ENCODE assay signal across 10 mouse cellular contexts in the genomic region with DNA sequence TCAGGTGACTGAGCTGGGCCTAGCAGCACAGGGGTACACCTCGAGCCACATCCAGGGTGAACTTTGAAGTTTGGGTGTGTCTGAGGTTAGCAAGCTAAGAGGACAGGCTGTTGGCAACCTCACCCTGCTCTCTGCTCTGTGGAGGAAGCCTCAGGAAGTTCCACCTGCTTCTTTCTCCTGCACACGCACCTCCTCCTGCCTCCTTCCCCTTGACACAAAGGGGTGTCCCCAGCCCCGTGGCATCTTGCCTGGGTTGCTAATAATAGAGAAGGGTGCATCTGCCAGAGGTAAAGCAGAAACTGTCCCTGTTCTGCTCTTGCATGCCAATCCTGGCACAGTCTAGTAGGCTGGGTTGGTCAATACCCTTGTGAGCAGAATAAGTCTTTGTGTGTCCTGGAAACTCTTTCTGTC.
DNase-seq lines count a peak whose midpoint lies in the region; ATAC-seq lines count a peak whose summit lies in the region.
"Had no signal": no experiment of that assay in that cellular context is flagged by ENCODE, and none has a peak within 500 bp of the region (broad histone marks: within the 10 kb centered on the region; RNA-seq: fewer than 3 reads in every experiment).

No protein-coding gene starts in this region.

- peak; percentile 72 for DNase-seq in kidney, adult 9 months
- peak; percentile 71 for DNase-seq in cerebellum, adult 11-12 months
- DNase-seq in heart, postnatal 36 days: peak; percentile 66 to 68
- peak; percentile 84 for DNase-seq in skeletal muscle tissue, adult 2 months (ENCODE audit: low read depth, low spot score)
- no peak for DNase-seq in right cerebral cortex, postnatal 14 days
- DNase-seq in urinary bladder, postnatal 10 days (ENCODE audit: low spot score): no peak

- H3K4me1 ChIP-seq in kidney, embryonic 16.5 days (ENCODE audit: insufficient read depth, low read length): peaks cover 17% of the 10 kb centered on the region
- peaks cover 17% of the 10 kb centered on the region for H3K4me1 ChIP-seq in forebrain, embryonic 13.5 days

- no peaks in the 10 kb centered on the region for H3K27me3 ChIP-seq in kidney, embryonic 16.5 days (ENCODE audit: insufficient read depth, low read length)
- H3K27me3 ChIP-seq in forebrain, embryonic 13.5 days: no peaks in the 10 kb centered on the region
- H3K27me3 ChIP-seq: neural tube, embryonic 13.5 days; Patski had no signal

- H3K4me2 ChIP-seq in kidney, embryonic 16.5 days (replicated peaks; ENCODE audit: low read depth, low read length): no peak overlapping the region
- no peak overlapping the region for H3K4me2 ChIP-seq in forebrain, embryonic 13.5 days
- H3K4me2 ChIP-seq: neural tube, embryonic 13.5 days had no signal

- no peak overlapping the region for H3K9ac ChIP-seq in kidney, embryonic 16.5 days (replicated peaks; ENCODE audit: low read length)
- no peak overlapping the region for H3K9ac ChIP-seq in forebrain, embryonic 13.5 days
- H3K9ac ChIP-seq: neural tube, embryonic 13.5 days had no signal

- H3K4me3 ChIP-seq in kidney, embryonic 16.5 days (ENCODE audit: low read length): no peak overlapping the region
- no peak overlapping the region for H3K4me3 ChIP-seq in forebrain, embryonic 13.5 days
- H3K4me3 ChIP-seq: neural tube, embryonic 13.5 days had no signal

- H3K36me3 ChIP-seq in kidney, embryonic 16.5 days (ENCODE audit: insufficient read depth, low read length): no peaks in the 10 kb centered on the region
- H3K36me3 ChIP-seq in forebrain, embryonic 13.5 days (ENCODE audit: poor library complexity, severe bottlenecking): no peaks in the 10 kb centered on the region
- H3K36me3 ChIP-seq: neural tube, embryonic 13.5 days had no signal

- no peak overlapping the region for H3K27ac ChIP-seq in kidney, embryonic 16.5 days (ENCODE audit: low read length)
- no peak overlapping the region for H3K27ac ChIP-seq in forebrain, embryonic 13.5 days
- H3K27ac ChIP-seq: neural tube, embryonic 13.5 days had no signal

- intact Hi-C loops in heart, postnatal 36 days (cut with DNase I): no loop called here

- no peak for ATAC-seq in kidney, embryonic 16.5 days (ENCODE audit: low FRiP score, low TSS enrichment)
- no peak for ATAC-seq in forebrain, embryonic 13.5 days
- ATAC-seq: Patski had no signal

- WGBS in kidney, embryonic 16.5 days: 77% methylated on average over 3 of the region's 3 CpGs
- WGBS in forebrain, embryonic 13.5 days: 67% methylated on average over 3 of the region's 3 CpGs

- H3K9me3 ChIP-seq in kidney, embryonic 16.5 days (ENCODE audit: low read length): no peaks in the 10 kb centered on the region
- no peaks in the 10 kb centered on the region for H3K9me3 ChIP-seq in forebrain, embryonic 13.5 days (replicated peaks)
- H3K9me3 ChIP-seq: neural tube, embryonic 13.5 days had no signal

Comparison
In these comparisons a context has a peak if more than half of its experiments do, and no peak if none do; other contexts are left out.
1. DNase-seq: peak in kidney, adult 9 months (single experiment), cerebellum, adult 11-12 months (single experiment), heart, postnatal 36 days (2 of 2) and skeletal muscle tissue, adult 2 months (single experiment); none in right cerebral cortex, postnatal 14 days (single experiment) and urinary bladder, postnatal 10 days (single experiment).